Mouse (Mus musculus): ENCODE measurements at regions not wholly inside any gene's neighbourhood (a gene's known extent, or its start where the extent isn't known, plus 50 kb on each side); places are given as distances from the start of the nearest gene placed in this dataset.

- 79% methylated on average over 7 of the region's 7 CpGs for WGBS
- H3K4me1 ChIP-seq (ENCODE audit: control insufficient read depth, insufficient read depth, low read length) = peaks cover 18% of the 10 kb centered on the region
- no peak overlapping the region for H3K9ac ChIP-seq (ENCODE audit: low read depth, low read length)
- no peaks in the 10 kb centered on the region for H3K27me3 ChIP-seq (ENCODE audit: control insufficient read depth, insufficient read depth, low read depth, low read length)
- no peaks in the 10 kb centered on the region for H3K9me3 ChIP-seq (replicated peaks; ENCODE audit: control insufficient read depth, low read length, poor library complexity, severe bottlenecking)
- no peak overlapping the region for H3K4me2 ChIP-seq (ENCODE audit: low read length)
- H3K4me3 ChIP-seq (ENCODE audit: low read depth, low read length) = no peak overlapping the region
- no peak for ATAC-seq
- H3K36me3 ChIP-seq (ENCODE audit: control insufficient read depth, insufficient read depth, low read length) = no peaks in the 10 kb centered on the region
- no peak overlapping the region for H3K27ac ChIP-seq (ENCODE audit: low read length)
Observed at GRCm38 (mm10) chr6:31090791-31091190, 131.9 kb upstream of the Klf14 start.

- 83% methylated on average over 6 of the region's 6 CpGs for WGBS
- no peak for ATAC-seq
- H3K9ac ChIP-seq (ENCODE audit: low read depth, low read length) = no peak overlapping the region
Observed at GRCm38 (mm10) chr6:31092324-31092723, 133.4 kb upstream of the Klf14 start.

GRCm38 (mm10) chr6:31092760-31093159 lies 133.9 kb upstream of the Klf14 start:
- no peak overlapping the region for H3K4me2 ChIP-seq (ENCODE audit: low read length)
- no peaks in the 10 kb centered on the region for H3K36me3 ChIP-seq (ENCODE audit: control insufficient read depth, insufficient read depth, low read length)
- no peak overlapping the region for H3K27ac ChIP-seq (ENCODE audit: low read length)
- no peak overlapping the region for H3K9ac ChIP-seq (ENCODE audit: low read depth, low read length)
- WGBS = 67% methylated on average over 5 of the region's 5 CpGs
- H3K9me3 ChIP-seq (replicated peaks; ENCODE audit: control insufficient read depth, low read length, poor library complexity, severe bottlenecking) = no peaks in the 10 kb centered on the region
- H3K4me3 ChIP-seq (ENCODE audit: low read depth, low read length) = no peak overlapping the region
- peaks cover 22% of the 10 kb centered on the region for H3K4me1 ChIP-seq (ENCODE audit: control insufficient read depth, insufficient read depth, low read length)
- no peaks in the 10 kb centered on the region for H3K27me3 ChIP-seq (ENCODE audit: control insufficient read depth, insufficient read depth, low read depth, low read length)
- ATAC-seq = no peak

More at GRCm38 (mm10) chr6:31092324-31092723, 133.4 kb upstream of the Klf14 start:
- H3K4me2 ChIP-seq (ENCODE audit: low read length) = no peak overlapping the region
- no peak overlapping the region for H3K4me3 ChIP-seq (ENCODE audit: low read depth, low read length)
- no peaks in the 10 kb centered on the region for H3K36me3 ChIP-seq (ENCODE audit: control insufficient read depth, insufficient read depth, low read length)
- no peaks in the 10 kb centered on the region for H3K9me3 ChIP-seq (replicated peaks; ENCODE audit: control insufficient read depth, low read length, poor library complexity, severe bottlenecking)
- no peak overlapping the region for H3K27ac ChIP-seq (ENCODE audit: low read length)
- H3K27me3 ChIP-seq (ENCODE audit: control insufficient read depth, insufficient read depth, low read depth, low read length) = no peaks in the 10 kb centered on the region
- peaks cover 23% of the 10 kb centered on the region for H3K4me1 ChIP-seq (ENCODE audit: control insufficient read depth, insufficient read depth, low read length)

- peak; percentile 71 for ATAC-seq
- H3K4me2 ChIP-seq (ENCODE audit: low read length) = no peak overlapping the region
- H3K4me1 ChIP-seq (ENCODE audit: control insufficient read depth, insufficient read depth, low read length) = peaks cover 10% of the 10 kb centered on the region
Observed at GRCm38 (mm10) chr6:31095943-31096714, 137.3 kb upstream of the Klf14 start.

GRCm38 (mm10) chr6:31096787-31097186 lies 137.9 kb upstream of the Klf14 start:
- no peak for ATAC-seq
- Histone ChIP-seq H3K36me3 (ENCODE audit: control insufficient read depth, insufficient read depth, low read length) (no peaks in the 10 kb centered on the region), H3K4me2 (ENCODE audit: low read length) (no peak overlapping the region), H3K4me1 (ENCODE audit: control insufficient read depth, insufficient read depth, low read length) (peaks cover 10% of the 10 kb centered on the region), H3K9ac (ENCODE audit: low read depth, low read length) (no peak overlapping the region), H3K9me3 (replicated peaks; ENCODE audit: control insufficient read depth, low read length, poor library complexity, severe bottlenecking) (no peaks in the 10 kb centered on the region), H3K4me3 (ENCODE audit: low read depth, low read length) (no peak overlapping the region), H3K27ac (ENCODE audit: low read length) (peak overlapping the region; percentile 61), H3K27me3 (ENCODE audit: control insufficient read depth, insufficient read depth, low read depth, low read length) (no peaks in the 10 kb centered on the region)
- WGBS = 71% methylated on average over 6 of the region's 6 CpGs

More at GRCm38 (mm10) chr6:31095943-31096714, 137.3 kb upstream of the Klf14 start:
- no peak overlapping the region for H3K9ac ChIP-seq (ENCODE audit: low read depth, low read length)
- H3K4me3 ChIP-seq (ENCODE audit: low read depth, low read length) = no peak overlapping the region
- WGBS = 37% methylated on average over 21 of the region's 21 CpGs
- peak overlapping the region; percentile 61 for H3K27ac ChIP-seq (ENCODE audit: low read length)
- no peaks in the 10 kb centered on the region for H3K36me3 ChIP-seq (ENCODE audit: control insufficient read depth, insufficient read depth, low read length)
- no peaks in the 10 kb centered on the region for H3K27me3 ChIP-seq (ENCODE audit: control insufficient read depth, insufficient read depth, low read depth, low read length)
- no peaks in the 10 kb centered on the region for H3K9me3 ChIP-seq (replicated peaks; ENCODE audit: control insufficient read depth, low read length, poor library complexity, severe bottlenecking)

GRCm38 (mm10) chr6:31097254-31097653 lies 138.4 kb upstream of the Klf14 start:
- H3K4me2 ChIP-seq (ENCODE audit: low read length) = no peak overlapping the region
- ATAC-seq = no peak
- H3K9ac ChIP-seq (ENCODE audit: low read depth, low read length) = no peak overlapping the region
- H3K36me3 ChIP-seq (ENCODE audit: control insufficient read depth, insufficient read depth, low read length) = no peaks in the 10 kb centered on the region
- H3K27me3 ChIP-seq (ENCODE audit: control insufficient read depth, insufficient read depth, low read depth, low read length) = no peaks in the 10 kb centered on the region
- H3K4me1 ChIP-seq (ENCODE audit: control insufficient read depth, insufficient read depth, low read length) = peaks cover 10% of the 10 kb centered on the region
- H3K9me3 ChIP-seq (replicated peaks; ENCODE audit: control insufficient read depth, low read length, poor library complexity, severe bottlenecking) = no peaks in the 10 kb centered on the region
- H3K4me3 ChIP-seq (ENCODE audit: low read depth, low read length) = no peak overlapping the region
- H3K27ac ChIP-seq (ENCODE audit: low read length) = no peak overlapping the region
- WGBS = 81% methylated on average over 9 of the region's 9 CpGs

- Histone ChIP-seq H3K27ac (ENCODE audit: low read length) (no peak overlapping the region), H3K9me3 (replicated peaks; ENCODE audit: control insufficient read depth, low read length, poor library complexity, severe bottlenecking) (no peaks in the 10 kb centered on the region), H3K9ac (ENCODE audit: low read depth, low read length) (no peak overlapping the region), H3K4me1 (ENCODE audit: control insufficient read depth, insufficient read depth, low read length) (peaks cover 10% of the 10 kb centered on the region), H3K4me3 (ENCODE audit: low read depth, low read length) (no peak overlapping the region), H3K36me3 (ENCODE audit: control insufficient read depth, insufficient read depth, low read length) (no peaks in the 10 kb centered on the region), H3K4me2 (ENCODE audit: low read length) (no peak overlapping the region), H3K27me3 (ENCODE audit: control insufficient read depth, insufficient read depth, low read depth, low read length) (no peaks in the 10 kb centered on the region)
- 54% methylated on average over 5 of the region's 5 CpGs for WGBS
- no peak for ATAC-seq
Observed at GRCm38 (mm10) chr6:31098106-31098505, 139.2 kb upstream of the Klf14 start.

- Histone ChIP-seq H3K4me2 (ENCODE audit: low read length) (no peak overlapping the region), H3K4me3 (ENCODE audit: low read depth, low read length) (no peak overlapping the region), H3K36me3 (ENCODE audit: control insufficient read depth, insufficient read depth, low read length) (no peaks in the 10 kb centered on the region), H3K9me3 (replicated peaks; ENCODE audit: control insufficient read depth, low read length, poor library complexity, severe bottlenecking) (no peaks in the 10 kb centered on the region), H3K9ac (ENCODE audit: low read depth, low read length) (no peak overlapping the region), H3K4me1 (ENCODE audit: control insufficient read depth, insufficient read depth, low read length) (peaks cover 10% of the 10 kb centered on the region), H3K27ac (ENCODE audit: low read length) (no peak overlapping the region), H3K27me3 (ENCODE audit: control insufficient read depth, insufficient read depth, low read depth, low read length) (no peaks in the 10 kb centered on the region)
- 74% methylated on average over 12 of the region's 12 CpGs for WGBS
- ATAC-seq = no peak
Observed at GRCm38 (mm10) chr6:31100084-31100579, 141.3 kb upstream of the Klf14 start.

GRCm38 (mm10) chr6:31100749-31101148 lies 141.9 kb upstream of the Klf14 start:
- 69% methylated on average over 5 of the region's 5 CpGs for WGBS
- H3K9me3 ChIP-seq (replicated peaks; ENCODE audit: control insufficient read depth, low read length, poor library complexity, severe bottlenecking) = no peaks in the 10 kb centered on the region
- peaks cover 6% of the 10 kb centered on the region for H3K4me1 ChIP-seq (ENCODE audit: control insufficient read depth, insufficient read depth, low read length)
- no peak overlapping the region for H3K9ac ChIP-seq (ENCODE audit: low read depth, low read length)
- ATAC-seq = no peak
- H3K36me3 ChIP-seq (ENCODE audit: control insufficient read depth, insufficient read depth, low read length) = no peaks in the 10 kb centered on the region
- H3K27me3 ChIP-seq (ENCODE audit: control insufficient read depth, insufficient read depth, low read depth, low read length) = no peaks in the 10 kb centered on the region
- no peak overlapping the region for H3K27ac ChIP-seq (ENCODE audit: low read length)
- no peak overlapping the region for H3K4me3 ChIP-seq (ENCODE audit: low read depth, low read length)
- H3K4me2 ChIP-seq (ENCODE audit: low read length) = no peak overlapping the region

Measured in midbrain, embryonic 16.5 days (tissue).